Mouse (Mus musculus): ENCODE data around the gene Slc25a4. TPM values are rescaled to one million over a fixed set of nuclear protein-coding genes. Genes with fewer than 3 reads are reported as not detected.

The Slc25a4 gene
- polyA plus RNA-seq, 1 experiment from 2014 or later: 525 TPM

Small RNA genes lying within 50 kb of the gene (microRNA-seq; reads per million reads assigned to microRNA genes)
- not detected for gene Gm23812

Other genes with a start within 250 kb of the Slc25a4 start
- 4.5 and 5.4 TPM in 2 replicates for gene 1700029J07Rik, start 236.0 kb downstream of the Slc25a4 start, polyA plus RNA-seq (2016; fragmentation: Nextera tagmentation; extraction: Ambion mirVana)
- gene Ufsp2, start 235.8 kb downstream of the Slc25a4 start, polyA plus RNA-seq (2016; fragmentation: Nextera tagmentation; extraction: Ambion mirVana): 75.2 and 76.5 TPM in 2 replicates
- 0.29 and 0.31 TPM in 2 replicates for gene Lrp2bp, start 212.0 kb downstream of the Slc25a4 start, polyA plus RNA-seq (2016; fragmentation: Nextera tagmentation; extraction: Ambion mirVana)
- gene Ankrd37, start 205.6 kb downstream of the Slc25a4 start, polyA plus RNA-seq (2016; fragmentation: Nextera tagmentation; extraction: Ambion mirVana): 19.4 and 20.0 TPM in 2 replicates
- gene Cfap97, start 59.5 kb downstream of the Slc25a4 start, polyA plus RNA-seq (2016; fragmentation: Nextera tagmentation; extraction: Ambion mirVana): 27.0 and 33.1 TPM in 2 replicates
- 5.5 and 6.6 TPM in 2 replicates for gene Snx25, start 59.1 kb downstream of the Slc25a4 start, polyA plus RNA-seq (2016; fragmentation: Nextera tagmentation; extraction: Ambion mirVana)
- 0.43 and 0.55 TPM in 2 replicates for gene Helt, start 83.4 kb upstream of the Slc25a4 start, polyA plus RNA-seq (2016; fragmentation: Nextera tagmentation; extraction: Ambion mirVana)